In the genomic region with DNA sequence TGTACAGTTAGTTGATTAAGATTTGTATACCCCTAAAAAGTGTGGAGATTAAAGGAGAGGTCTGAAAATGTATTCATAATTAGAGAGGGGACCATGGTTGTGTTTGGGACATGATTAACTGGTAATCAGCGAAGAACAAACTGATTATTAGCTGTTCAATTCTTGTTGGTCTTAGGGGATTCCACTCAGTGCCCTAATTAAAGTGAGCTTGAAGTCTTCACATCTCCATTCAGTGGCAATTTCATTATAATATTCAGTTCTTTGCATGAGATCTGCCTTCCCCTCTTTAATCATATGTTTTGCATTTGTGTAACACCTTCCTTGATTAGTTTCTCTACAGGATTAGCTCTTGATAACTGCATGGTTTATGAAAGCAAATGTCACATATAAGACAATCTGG, we compare ENCODE assay signal across 11 mouse cellular contexts.
"Had no signal": no experiment of that assay in that cellular context is flagged by ENCODE, and none has a peak within 500 bp of the region (broad histone marks: within the 10 kb centered on the region; RNA-seq: fewer than 3 reads in every experiment).

No protein-coding gene starts in this region.

- DNase-seq: kidney, adult 2 months; kidney, postnatal 14 days; left cerebral cortex, postnatal 4 days; lung, adult 18-20 months; right cerebral cortex, postnatal 14 days; thymus, adult 2 months; thymus, postnatal 25 days had no signal

- H3K27me3 ChIP-seq: kidney, embryonic 15.5 days; limb, embryonic 13.5 days; stomach, embryonic 15.5 days had no signal

- H3K9ac ChIP-seq: kidney, embryonic 15.5 days; limb, embryonic 13.5 days; liver, embryonic 14.5 days; stomach, embryonic 15.5 days had no signal

- H3K4me1 ChIP-seq: kidney, embryonic 15.5 days; limb, embryonic 13.5 days; stomach, embryonic 15.5 days had no signal

- H3K36me3 ChIP-seq: kidney, embryonic 15.5 days; limb, embryonic 13.5 days; stomach, embryonic 15.5 days had no signal

- H3K4me3 ChIP-seq: kidney, embryonic 15.5 days; limb, embryonic 13.5 days; stomach, embryonic 15.5 days had no signal

- H3K27ac ChIP-seq: kidney, embryonic 15.5 days; limb, embryonic 13.5 days; liver, embryonic 14.5 days; stomach, embryonic 15.5 days had no signal

- H3K4me2 ChIP-seq: kidney, embryonic 15.5 days; limb, embryonic 13.5 days; stomach, embryonic 15.5 days had no signal

- H3K9me3 ChIP-seq: kidney, embryonic 15.5 days; limb, embryonic 13.5 days; stomach, embryonic 15.5 days had no signal
